Mouse (Mus musculus): Measurements from ENCODE around the gene Tlr8.

Tlr8 gene

GRCm38 (mm10) chrX:167201365-167201764, 62.8 kb downstream of the Tlr8 start:
- no peak for DNase-seq

- DNase-seq: no peak
These were observed 68.9 kb downstream of the Tlr8 start for GRCm38 (mm10) chrX:167195228-167195649.
